Mouse (Mus musculus): ENCODE data around the gene Ptprm. TPM values are rescaled to one million over a fixed set of nuclear protein-coding genes. Genes with fewer than 3 reads are reported as not detected.

Ptprm gene
- polyA plus RNA-seq, 1 experiment from 2014 or later = 16.3 TPM

DNA sequence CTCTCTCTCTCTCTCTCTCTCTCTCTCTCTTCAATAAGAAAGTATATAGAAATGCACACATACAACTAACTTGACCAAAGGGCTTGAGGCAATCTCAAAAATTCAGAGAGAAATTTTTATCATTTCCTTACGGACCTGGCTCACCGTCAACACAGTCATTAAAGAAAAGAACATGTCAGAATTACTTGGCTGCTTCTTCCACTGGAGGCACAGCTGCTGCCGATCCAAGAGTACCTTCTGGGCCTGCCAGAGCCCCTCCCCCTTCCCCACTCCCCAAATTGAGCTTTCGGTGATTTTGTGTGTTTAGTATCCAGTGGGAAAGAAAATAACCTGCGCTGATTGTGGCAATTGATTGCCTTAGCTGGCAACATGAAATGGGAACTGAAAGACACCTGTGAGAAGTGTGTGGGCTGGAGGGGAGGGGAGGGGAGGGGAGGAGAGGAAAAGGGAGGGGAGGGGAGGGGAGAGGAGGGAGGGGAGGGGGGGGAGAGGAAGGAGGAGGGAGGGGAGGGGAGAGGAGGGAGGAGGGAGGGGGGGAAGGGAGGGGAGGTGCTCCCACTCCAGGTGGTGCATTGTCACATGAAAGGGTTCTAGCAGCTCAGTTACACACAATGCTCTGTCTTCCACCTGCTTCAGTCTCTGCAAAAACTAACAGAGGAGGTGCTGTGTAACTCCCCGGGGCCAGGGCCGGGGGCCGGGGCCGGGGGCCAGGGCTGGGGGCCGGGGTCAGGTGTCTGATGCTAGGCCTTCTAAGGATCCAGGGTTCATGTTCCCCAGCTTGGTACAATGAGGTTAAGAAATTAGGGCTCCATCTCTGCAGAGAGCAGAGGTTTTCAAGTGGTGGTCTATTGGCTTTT lies 552.2 kb downstream of the Ptprm start:
- Histone ChIP-seq H3K9ac (no peak overlapping the region), H3K36me3 (no peaks in the 10 kb centered on the region), H3K9me3 (no peaks in the 10 kb centered on the region), H3K4me3 (no peak overlapping the region), H3K4me1 (replicated peaks) (peaks cover 9% of the 10 kb centered on the region), H3K4me2 (no peak overlapping the region), H3K27me3 (no peaks in the 10 kb centered on the region), H3K27ac (no peak overlapping the region)
- ATAC-seq (ENCODE audit: low FRiP score) = no peak
- WGBS = 42% methylated on average over 10 of the region's 10 CpGs

DNA sequence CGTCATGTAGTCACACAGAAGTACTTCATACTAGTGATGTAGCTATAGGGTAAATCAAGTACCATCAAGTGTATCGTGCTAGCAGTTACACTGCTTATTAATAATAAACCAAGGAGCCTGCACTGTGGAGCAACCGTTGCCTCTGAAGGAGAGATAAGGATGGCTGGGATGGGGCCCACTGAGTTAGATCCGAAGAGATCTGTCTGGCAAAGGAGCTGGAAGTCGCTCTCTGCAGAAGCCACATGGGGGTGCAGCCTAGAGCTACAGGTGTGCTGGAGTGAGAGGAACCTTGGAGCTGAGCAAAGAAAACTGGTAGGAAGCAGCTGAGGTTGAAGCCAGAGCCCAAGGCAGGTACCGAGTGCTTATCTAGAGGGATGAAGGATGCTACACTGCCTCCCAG lies 554.0 kb downstream of the Ptprm start:
- H3K27ac ChIP-seq = no peak overlapping the region
- no peak for ATAC-seq (ENCODE audit: low FRiP score)
- no peaks in the 10 kb centered on the region for H3K9me3 ChIP-seq
- H3K4me3 ChIP-seq = no peak overlapping the region
- no peaks in the 10 kb centered on the region for H3K27me3 ChIP-seq
- peaks cover 9% of the 10 kb centered on the region for H3K4me1 ChIP-seq (replicated peaks)
- H3K36me3 ChIP-seq = no peaks in the 10 kb centered on the region
- no peak overlapping the region for H3K9ac ChIP-seq
- 92% methylated on average over 6 of the region's 6 CpGs for WGBS
- H3K4me2 ChIP-seq = no peak overlapping the region

DNA sequence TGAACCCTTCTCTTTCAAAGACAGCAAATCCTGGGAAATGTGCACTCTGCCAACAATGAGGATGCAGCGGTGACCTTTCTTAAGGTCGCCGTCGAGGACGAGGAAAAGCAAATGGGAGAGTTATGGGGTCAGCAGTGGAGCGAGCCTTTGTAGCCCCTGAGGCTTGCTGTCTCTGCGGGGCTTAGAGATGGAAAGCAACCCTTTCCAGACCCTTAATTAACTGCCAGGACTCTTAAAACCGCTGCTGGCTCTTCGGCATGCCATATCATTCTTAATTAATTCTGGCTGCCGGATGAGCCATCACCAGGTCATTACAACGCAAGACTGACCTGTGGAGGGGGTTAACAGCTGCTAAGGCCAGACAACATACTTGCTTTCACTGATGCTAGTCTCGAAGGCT lies 568.1 kb downstream of the Ptprm start:
- H3K9me3 ChIP-seq = no peaks in the 10 kb centered on the region
- no peaks in the 10 kb centered on the region for H3K27me3 ChIP-seq
- no peaks in the 10 kb centered on the region for H3K36me3 ChIP-seq
- H3K4me1 ChIP-seq (replicated peaks) = peaks cover 22% of the 10 kb centered on the region
- no peak overlapping the region for H3K9ac ChIP-seq
- no peak overlapping the region for H3K4me3 ChIP-seq
- WGBS = 29% methylated on average over 12 of the region's 12 CpGs
- ATAC-seq (ENCODE audit: low FRiP score) = no peak
- H3K4me2 ChIP-seq = no peak overlapping the region
- no peak overlapping the region for H3K27ac ChIP-seq

DNA sequence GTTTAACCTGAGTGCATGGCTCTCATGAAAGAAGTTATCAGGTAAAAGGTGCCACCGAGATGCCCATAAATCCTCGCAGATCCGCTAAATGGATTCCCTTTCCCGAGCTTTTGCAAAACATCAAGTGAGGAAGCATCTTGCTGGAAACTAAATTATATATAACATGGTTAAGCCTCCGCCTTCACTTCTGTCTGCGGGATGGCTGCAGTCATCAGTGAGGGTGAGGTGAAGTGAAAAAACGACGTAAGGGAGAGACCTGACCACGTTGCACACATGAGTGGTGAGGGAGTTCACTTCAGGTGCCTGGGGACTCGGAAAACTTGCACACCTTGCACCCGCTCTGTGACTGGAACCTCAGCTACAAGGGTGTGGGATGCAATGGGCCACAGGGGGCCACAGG lies 568.7 kb downstream of the Ptprm start:
- Histone ChIP-seq H3K4me3 (no peak overlapping the region), H3K9ac (no peak overlapping the region), H3K27me3 (no peaks in the 10 kb centered on the region), H3K9me3 (no peaks in the 10 kb centered on the region), H3K4me2 (no peak overlapping the region), H3K27ac (no peak overlapping the region), H3K36me3 (no peaks in the 10 kb centered on the region), H3K4me1 (replicated peaks) (peaks cover 22% of the 10 kb centered on the region)
- WGBS = 85% methylated on average over 11 of the region's 11 CpGs
- no peak for ATAC-seq (ENCODE audit: low FRiP score)

DNA sequence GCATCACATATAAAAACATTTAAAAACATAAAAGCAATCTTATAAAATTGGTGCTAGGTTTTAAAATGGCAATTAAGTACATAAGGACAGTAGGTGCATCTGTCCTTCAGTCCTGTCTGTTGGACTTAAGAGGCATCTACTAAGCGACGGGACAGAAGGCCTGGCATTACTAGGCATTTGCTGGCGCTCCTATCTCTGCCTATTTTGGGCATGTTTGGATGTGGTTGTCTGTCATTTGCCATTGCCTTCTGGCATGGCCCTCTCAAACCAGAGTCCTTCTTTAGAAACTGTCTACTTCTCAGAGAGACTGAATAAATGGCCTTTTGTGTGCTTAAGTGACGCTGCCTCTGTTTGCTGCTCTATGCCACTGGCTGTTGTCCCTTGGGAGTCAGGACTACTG lies 570.7 kb downstream of the Ptprm start:
- H3K27ac ChIP-seq = no peak overlapping the region
- no peak overlapping the region for H3K9ac ChIP-seq
- peaks cover 22% of the 10 kb centered on the region for H3K4me1 ChIP-seq (replicated peaks)
- no peak overlapping the region for H3K4me3 ChIP-seq
- 80% methylated on average over 4 of the region's 4 CpGs for WGBS
- no peak overlapping the region for H3K4me2 ChIP-seq
- no peaks in the 10 kb centered on the region for H3K36me3 ChIP-seq
- H3K9me3 ChIP-seq = no peaks in the 10 kb centered on the region
- no peaks in the 10 kb centered on the region for H3K27me3 ChIP-seq
- no peak for ATAC-seq (ENCODE audit: low FRiP score)

DNA sequence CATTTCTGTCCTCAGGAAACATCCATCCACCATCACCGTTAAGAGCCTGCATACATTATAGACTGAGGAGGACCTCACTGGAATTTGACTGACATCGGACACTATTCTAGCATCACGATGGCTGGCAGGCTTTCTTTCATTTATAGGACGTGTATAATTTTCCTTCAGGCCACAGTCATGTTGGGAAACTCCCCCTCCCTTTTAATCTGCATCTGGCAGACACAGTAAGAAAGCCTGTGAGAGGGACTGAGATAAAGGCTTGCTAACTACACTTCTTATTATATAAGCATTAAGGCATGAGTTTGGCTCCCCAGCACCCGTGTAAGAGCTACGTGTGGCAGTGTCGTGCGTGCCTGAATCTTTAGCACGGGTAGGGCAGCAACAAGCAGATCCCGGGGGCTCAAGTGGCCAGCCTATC lies 571.2 kb downstream of the Ptprm start:
- no peaks in the 10 kb centered on the region for H3K36me3 ChIP-seq
- H3K9ac ChIP-seq = no peak overlapping the region
- no peak overlapping the region for H3K27ac ChIP-seq
- peaks cover 22% of the 10 kb centered on the region for H3K4me1 ChIP-seq (replicated peaks)
- no peaks in the 10 kb centered on the region for H3K27me3 ChIP-seq
- WGBS = 65% methylated on average over 10 of the region's 10 CpGs
- no peak overlapping the region for H3K4me3 ChIP-seq
- no peaks in the 10 kb centered on the region for H3K9me3 ChIP-seq
- no peak for ATAC-seq (ENCODE audit: low FRiP score)
- H3K4me2 ChIP-seq = no peak overlapping the region

DNA sequence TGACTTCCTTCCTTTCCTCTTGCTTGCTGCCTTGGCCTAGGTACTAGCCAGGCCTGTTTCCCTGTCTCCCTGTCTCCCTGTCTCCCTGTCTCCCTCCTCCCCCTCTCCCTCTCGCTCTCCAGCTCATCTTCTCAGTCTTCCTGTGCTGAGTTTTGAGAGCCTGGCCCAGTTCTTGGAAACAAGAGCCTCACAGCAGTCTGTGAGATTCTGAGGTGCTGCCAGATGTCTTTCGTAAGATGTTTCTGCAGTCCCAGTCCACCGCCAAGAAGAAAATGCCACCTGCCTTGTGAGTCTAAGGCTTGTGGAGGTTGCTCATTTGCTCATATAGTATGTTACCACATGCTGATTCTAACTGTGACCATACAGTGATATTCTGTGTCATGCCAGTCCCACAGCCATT lies 572.3 kb downstream of the Ptprm start:
- H3K36me3 ChIP-seq = no peaks in the 10 kb centered on the region
- ATAC-seq (ENCODE audit: low FRiP score) = no peak

DNA sequence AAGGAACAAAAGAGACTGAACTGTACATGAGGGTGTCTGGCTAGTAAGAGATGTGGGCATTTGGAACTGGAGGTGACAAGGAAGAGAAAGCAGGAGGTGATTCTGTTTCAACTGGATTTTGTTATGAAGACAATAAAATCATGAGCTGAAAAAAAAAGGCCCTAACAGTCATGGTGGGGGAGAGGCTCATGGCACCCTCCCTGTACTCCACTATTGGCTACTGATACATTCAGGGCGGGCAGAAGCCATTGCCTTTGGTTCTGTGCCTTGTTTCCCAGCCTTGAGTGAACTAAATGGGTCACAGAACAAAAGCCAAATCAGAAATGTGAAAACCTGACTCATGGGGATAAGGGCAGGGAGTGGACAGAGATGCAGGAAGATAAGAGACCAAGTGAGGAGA lies 575.2 kb downstream of the Ptprm start:
- no peak overlapping the region for H3K4me2 ChIP-seq
- H3K4me3 ChIP-seq = no peak overlapping the region
- H3K9me3 ChIP-seq = no peaks in the 10 kb centered on the region
- 80% methylated on average over 1 of the region's 1 CpGs for WGBS
- no peak for ATAC-seq (ENCODE audit: low FRiP score)
- H3K36me3 ChIP-seq = no peaks in the 10 kb centered on the region
- H3K27me3 ChIP-seq = no peaks in the 10 kb centered on the region
- no peak overlapping the region for H3K9ac ChIP-seq
- H3K4me1 ChIP-seq (replicated peaks) = peaks cover 14% of the 10 kb centered on the region
- H3K27ac ChIP-seq = no peak overlapping the region

More for the DNA sequence above, 572.3 kb downstream of the Ptprm start:
- Histone ChIP-seq H3K4me2 (no peak overlapping the region), H3K9ac (no peak overlapping the region), H3K27ac (no peak overlapping the region), H3K9me3 (no peaks in the 10 kb centered on the region), H3K4me3 (no peak overlapping the region), H3K27me3 (no peaks in the 10 kb centered on the region), H3K4me1 (replicated peaks) (peaks cover 22% of the 10 kb centered on the region)
- WGBS = 83% methylated on average over 3 of the region's 3 CpGs

DNA sequence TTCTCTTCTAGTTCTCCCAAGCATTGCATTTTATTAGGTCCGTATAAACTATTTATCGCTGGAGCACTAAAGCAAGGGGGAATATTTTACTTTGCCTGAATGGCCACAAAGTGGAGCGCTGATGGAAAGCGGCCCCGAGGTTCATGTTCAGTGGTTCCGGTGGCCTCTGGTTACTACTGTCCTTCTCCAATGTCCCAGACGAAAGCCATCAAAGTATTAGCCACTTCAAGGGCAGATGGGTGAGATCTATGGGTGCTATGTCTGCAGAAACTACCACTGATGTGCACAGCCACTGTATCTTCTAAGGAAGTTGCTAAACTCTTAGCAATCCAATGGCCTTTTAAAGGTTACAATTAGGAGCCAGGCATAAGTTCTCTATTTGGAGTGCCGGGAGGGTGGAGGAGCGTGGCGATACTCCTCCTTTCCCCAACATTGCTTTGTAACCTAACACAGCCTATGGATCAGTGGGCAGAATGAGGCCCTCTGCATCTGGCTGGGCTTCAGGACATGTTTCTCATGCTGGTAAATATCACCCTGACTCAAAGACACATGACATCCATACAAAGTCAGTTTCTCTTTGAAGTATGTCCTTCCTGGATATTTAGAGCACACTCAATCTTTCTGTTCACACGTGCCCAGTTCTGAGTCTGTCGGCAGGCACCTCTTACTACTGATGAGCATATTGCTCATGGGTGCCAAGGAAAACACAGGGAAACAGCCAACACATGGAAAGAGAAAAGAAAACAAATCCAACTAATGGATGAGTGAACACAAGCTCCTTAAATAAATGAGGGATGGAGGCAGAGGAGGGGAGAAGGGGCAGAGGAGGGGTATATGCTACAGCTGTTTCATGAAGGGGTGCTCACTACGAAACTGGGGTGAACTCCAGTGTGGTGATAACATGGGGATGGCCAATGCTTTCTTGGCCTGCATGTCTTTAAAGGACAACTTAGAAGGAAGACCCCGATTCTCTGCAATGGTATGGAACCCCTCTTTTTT lies 584.6 kb downstream of the Ptprm start:
- Histone ChIP-seq H3K4me2 (no peak overlapping the region), H3K36me3 (no peaks in the 10 kb centered on the region), H3K27me3 (peaks cover 2% of the 10 kb centered on the region; the same call in 1 of the 2 replicates), H3K4me1 (replicated peaks) (peaks cover 23% of the 10 kb centered on the region), H3K27ac (peak overlapping the region; percentile 50; the same call in 1 of the 2 replicates), H3K9ac (no peak overlapping the region), H3K4me3 (no peak overlapping the region), H3K9me3 (no peaks in the 10 kb centered on the region)
- no peak for ATAC-seq (ENCODE audit: low FRiP score)
- WGBS = 82% methylated on average over 14 of the region's 14 CpGs

DNA sequence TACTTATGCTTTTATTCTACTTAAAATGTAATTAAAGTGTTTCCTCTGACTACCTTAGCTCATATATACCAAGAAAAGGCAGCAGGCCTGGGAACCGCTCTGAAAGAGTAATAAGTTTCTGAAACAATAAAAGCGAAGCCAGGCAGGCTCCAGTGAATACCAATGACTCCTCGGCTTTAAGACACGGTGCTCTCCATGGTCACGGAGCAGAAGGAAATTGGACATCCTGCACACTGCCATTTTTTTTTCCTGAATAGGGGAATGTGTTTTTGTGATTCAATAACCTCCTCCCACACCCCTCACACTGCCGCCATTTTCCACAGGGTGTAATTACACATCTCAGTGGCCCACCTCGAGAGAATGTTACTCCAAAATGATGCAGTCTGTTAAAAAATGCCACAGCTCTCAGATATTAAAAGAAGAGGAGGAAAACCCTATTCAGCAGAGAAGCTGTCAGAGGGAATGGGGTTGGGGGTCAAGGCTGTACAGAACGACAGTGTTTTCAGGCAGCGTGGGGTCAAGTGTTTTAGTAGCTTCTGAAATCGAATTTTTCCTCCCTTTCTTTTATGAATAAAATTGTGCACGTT lies 585.5 kb downstream of the Ptprm start:
- no peak for ATAC-seq (ENCODE audit: low FRiP score)
- WGBS = 25% methylated on average over 11 of the region's 11 CpGs

DNA sequence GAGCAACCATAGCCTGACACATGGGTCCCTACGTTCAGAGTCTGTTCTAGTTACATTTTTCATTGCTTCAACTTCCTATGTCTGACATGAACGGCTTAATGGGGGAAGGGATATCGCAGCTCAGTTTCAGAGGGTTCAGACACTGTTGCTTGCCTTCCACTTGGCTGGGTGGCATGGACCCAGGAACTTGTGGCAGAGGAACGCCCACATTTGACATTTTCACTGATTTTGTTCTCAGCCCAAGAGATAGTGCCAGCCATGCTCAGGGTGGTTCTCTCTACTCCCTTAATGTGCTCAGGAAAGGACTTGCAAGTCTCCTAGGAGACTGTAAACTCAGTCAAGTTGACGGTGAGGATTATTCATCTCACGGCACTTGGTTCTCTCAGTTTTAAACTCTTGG lies 588.1 kb downstream of the Ptprm start:
- ATAC-seq (ENCODE audit: low FRiP score) = no peak
- no peak overlapping the region for H3K27ac ChIP-seq
- no peak overlapping the region for H3K9ac ChIP-seq
- peaks cover 38% of the 10 kb centered on the region for H3K4me1 ChIP-seq (replicated peaks)
- H3K27me3 ChIP-seq = no peaks in the 10 kb centered on the region
- WGBS = 84% methylated on average over 6 of the region's 6 CpGs
- H3K4me3 ChIP-seq = no peak overlapping the region
- H3K36me3 ChIP-seq = no peaks in the 10 kb centered on the region
- no peaks in the 10 kb centered on the region for H3K9me3 ChIP-seq
- H3K4me2 ChIP-seq = no peak overlapping the region

More for the DNA sequence above, 585.5 kb downstream of the Ptprm start:
- Histone ChIP-seq H3K9me3 (no peaks in the 10 kb centered on the region), H3K36me3 (no peaks in the 10 kb centered on the region), H3K9ac (no peak overlapping the region), H3K27ac (peak overlapping the region; percentile 50; the same call in 1 of the 2 replicates), H3K4me3 (no peak overlapping the region), H3K4me1 (replicated peaks) (peaks cover 23% of the 10 kb centered on the region), H3K27me3 (peaks cover 2% of the 10 kb centered on the region; the same call in 1 of the 2 replicates), H3K4me2 (no peak overlapping the region)

DNA sequence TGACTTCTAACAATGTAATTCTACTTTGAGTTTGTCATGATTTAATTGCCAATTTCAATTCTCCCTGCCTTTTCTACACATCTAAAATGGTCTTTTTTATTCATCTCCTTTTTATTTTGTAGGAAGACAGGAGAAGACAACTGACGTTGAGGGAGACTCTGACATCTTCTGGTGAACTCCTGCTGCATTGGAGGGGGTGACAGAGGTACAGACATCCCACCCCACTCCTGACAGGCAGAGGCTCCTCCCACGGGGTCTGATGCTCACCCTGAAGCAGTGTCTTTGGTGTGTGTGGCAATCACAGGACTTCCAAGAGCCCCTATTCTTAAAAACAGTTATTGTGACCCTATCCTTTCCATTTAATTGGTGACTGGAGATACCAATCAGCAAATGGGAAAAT lies 589.8 kb downstream of the Ptprm start:
- ATAC-seq (ENCODE audit: low FRiP score) = no peak
- H3K4me1 ChIP-seq (replicated peaks) = peaks cover 33% of the 10 kb centered on the region
- H3K9me3 ChIP-seq = no peaks in the 10 kb centered on the region
- 71% methylated on average over 2 of the region's 2 CpGs for WGBS
- H3K9ac ChIP-seq = no peak overlapping the region
- H3K27ac ChIP-seq = no peak overlapping the region
- no peaks in the 10 kb centered on the region for H3K27me3 ChIP-seq
- no peaks in the 10 kb centered on the region for H3K36me3 ChIP-seq
- no peak overlapping the region for H3K4me3 ChIP-seq
- H3K4me2 ChIP-seq = no peak overlapping the region

Data from hindbrain, embryonic 13.5 days (tissue).